Mouse (Mus musculus) kidney, adult 18-20 months (tissue): ENCODE measurements around the gene Meox1.
A peak's percentile ranks its signal among the peaks of the same experiment; 100 is the strongest.

ENCODE experiments used
- DNase-seq: peaks from one replicate; pipeline ENCODE4 v3.0.0; 2021

Meox1 gene

DNA sequence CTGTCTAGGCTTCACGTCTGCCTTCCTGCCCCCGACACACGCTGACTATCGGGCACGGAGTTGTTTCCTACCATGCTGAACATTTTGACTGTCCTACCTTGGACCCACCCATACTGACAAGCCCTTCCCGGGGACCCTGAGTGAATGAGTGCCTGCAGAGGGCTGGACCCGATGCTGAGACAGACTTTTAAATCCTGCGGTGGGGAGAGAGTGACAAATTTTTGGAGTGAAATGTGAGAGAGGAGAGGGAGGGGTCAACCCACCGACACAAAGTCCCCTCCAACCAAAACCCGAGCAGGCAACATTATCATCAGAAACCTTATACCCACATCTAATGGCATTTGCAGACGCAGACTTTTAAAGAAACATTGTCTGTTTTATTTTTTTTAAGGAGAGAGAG, at the start of gene Meox1:
Gene Meox1, minus strand, starts transcription at position 171 of the 400 bp plus-strand sequence.
- DNase-seq: no peak

DNA sequence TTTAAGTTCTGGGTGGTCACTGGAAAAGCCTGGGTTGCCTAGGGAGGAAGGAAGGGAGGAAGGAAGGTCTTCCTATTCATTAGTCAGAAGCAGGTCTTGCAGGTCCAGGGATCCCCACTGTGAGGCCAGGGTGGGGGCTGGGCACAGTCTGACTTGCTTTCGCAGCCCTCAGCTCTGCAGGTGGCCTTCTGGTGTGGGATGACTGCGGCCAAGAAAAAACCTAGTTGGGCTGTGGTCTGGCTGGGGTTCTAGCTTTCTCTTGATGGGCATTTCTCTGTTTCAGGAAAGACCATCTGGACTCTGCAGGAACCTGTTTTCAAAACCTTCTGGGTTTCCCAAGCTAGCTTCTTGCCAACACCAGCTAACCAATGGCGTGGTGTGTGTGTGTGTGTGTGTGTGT, 48.9 kb upstream of the Meox1 start:
- no peak for DNase-seq

DNA sequence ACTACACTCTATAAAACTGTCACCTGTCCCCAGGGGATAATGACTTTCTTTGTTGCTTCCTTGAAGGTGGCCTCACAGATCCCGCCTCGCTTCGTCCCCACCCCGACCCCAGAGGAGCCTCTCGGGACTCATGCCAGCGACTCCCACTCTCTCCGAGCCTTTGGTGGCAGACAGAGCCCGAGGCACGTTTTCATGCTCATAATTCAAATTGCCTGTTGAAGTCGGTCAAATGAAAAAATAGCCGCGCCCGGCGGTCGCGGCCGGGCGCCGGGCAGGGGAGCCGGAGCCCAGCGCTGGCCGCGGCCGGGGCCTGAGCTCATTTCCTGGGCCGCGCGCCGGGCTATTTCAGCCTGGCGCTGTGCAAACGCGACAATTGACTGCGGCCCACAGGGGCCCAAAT, 42.9 kb upstream of the Meox1 start:
- peak; percentile 29 for DNase-seq

DNA sequence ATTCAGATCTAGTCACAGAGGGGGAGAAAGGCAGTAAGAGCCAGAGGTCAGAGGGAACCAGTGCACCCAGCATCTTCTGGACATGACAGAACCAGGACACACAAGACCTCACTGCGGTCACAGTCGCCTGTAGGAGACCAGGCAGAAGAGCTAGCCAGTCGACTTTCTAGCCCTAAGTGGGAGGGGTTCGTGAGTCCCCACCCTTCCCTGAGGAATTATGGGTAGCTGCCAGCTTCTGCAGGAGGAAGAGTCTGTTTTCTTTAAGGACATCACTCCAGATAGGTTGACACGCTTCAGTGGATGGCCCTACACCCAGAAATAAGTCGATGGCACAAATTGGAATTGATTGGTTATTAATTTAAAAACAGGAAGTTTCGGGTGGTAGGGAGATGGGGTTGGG, 42.2 kb upstream of the Meox1 start:
- no peak for DNase-seq

DNA sequence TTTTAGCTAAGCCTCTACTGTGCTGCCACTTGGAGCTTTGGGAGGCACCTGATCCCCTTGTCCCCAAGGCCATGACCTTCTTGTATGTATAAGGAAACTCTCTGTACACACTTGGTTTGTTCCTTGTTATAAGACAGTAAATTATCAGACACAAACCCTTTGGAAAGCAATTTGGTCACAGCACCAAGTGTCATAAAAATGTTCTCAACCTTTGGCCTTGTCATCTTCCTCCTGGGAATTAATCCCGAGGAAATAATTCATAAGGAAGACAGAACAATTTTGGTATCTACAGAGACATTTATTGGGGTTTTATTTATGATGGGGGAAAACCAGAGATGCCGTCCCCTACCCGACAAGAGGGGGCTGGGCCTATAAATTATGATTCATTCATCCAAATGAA, 41.6 kb upstream of the Meox1 start:
- DNase-seq: no peak

DNA sequence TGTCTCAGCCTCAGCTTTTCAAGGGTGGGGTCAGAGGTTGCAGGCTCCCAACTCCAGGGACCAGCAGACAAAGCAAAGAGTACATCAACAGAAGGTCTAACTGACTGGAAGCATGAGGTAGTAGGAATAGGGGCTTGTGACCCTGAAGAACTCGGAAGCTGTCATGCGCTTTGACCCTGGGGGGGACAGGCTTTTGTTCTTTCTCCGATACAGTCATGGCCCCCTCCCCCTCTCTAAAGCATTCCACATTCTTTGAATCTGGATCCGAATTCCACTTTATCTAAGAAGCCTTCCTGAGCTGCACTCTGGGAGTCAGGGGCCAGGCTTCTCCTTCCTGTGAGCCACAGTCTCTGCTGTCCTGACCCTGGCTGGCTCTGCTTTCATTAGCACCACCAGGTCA, 37.8 kb upstream of the Meox1 start:
- DNase-seq: no peak

DNA sequence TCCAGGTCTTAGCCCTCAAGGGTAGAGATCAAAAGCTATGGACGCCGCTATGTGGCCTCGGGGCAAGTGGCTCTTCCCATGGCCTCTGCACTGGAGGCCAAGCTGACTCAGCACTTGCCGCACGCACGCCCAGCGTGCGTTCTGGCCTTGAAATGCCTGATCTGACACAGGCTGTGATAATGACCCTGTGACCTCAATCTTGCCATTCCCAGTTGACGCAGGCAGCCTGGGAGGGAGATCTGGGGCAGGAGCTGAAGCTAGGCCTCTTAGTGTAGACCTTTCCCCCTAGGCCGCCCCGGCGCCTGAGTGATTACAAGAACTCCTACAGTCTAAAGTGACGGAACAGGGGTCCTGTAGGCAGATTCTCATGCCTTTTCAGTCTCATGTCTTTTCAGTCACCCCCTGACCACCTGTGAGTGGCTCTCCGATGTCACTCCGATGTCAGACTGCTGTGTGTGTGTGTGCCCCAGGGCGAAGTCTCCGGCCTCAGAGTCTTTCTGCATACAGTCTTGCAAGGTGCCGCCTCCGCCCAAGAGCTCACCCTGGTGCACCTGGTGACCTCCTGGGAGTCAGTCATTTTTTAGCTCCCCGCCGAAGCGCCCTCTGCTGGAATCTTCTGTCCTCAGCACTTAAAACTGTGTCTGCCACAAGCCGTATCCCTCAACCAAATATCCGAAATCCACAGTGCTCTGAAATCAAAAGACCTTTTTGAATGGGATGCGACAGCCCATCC, 34.0 kb upstream of the Meox1 start:
- peak; percentile 32 for DNase-seq

DNA sequence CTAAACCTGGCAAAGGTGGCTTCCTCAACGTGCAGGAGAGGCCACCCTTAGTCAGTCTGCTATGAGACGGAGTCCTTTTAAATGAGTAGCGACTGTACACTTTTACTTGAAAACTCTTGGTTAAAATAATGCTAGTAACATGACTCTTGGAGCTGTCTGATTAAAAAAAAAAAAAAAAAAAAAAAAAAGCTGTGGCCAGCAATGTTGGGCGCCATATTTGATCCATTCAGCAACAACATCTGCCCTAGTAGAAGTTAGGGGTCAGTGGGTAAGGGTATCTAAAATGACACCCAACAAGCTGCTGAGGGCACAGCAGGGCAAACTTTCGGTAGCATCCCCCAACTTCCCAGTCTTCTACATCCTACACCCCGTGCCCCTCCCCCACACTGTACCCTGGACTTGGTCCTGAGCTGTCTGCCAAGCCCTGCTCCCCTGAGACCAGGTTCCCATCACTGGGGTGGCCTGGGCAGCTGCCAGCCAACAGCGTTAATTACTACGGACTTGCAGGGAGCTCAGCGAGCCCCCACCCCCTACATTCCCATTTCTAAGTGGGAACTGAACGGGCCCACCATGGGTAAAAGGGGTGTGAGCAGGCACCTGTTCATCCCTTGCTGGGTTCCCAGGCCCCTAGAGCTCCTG, 32.9 kb upstream of the Meox1 start:
- DNase-seq: no peak

DNA sequence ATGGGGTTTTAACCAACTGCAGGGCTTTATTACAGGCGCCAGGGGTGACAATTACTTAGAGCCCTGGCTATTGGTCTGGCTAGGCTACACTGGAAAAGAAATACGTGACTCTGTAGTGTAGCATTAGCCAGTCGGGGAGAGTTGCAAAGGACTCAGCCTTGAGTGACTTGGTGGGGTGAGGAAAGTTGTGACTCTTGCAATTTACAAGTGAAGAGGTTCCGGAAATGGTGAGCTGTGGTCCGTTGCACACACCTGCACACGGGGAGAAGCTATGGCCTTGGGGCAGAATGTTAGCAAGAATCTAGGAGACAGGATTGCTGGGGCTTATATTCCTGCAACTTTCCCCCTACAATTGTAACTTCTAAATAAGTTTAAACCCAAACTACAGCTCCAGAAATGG, 31.5 kb upstream of the Meox1 start:
- no peak for DNase-seq

DNA sequence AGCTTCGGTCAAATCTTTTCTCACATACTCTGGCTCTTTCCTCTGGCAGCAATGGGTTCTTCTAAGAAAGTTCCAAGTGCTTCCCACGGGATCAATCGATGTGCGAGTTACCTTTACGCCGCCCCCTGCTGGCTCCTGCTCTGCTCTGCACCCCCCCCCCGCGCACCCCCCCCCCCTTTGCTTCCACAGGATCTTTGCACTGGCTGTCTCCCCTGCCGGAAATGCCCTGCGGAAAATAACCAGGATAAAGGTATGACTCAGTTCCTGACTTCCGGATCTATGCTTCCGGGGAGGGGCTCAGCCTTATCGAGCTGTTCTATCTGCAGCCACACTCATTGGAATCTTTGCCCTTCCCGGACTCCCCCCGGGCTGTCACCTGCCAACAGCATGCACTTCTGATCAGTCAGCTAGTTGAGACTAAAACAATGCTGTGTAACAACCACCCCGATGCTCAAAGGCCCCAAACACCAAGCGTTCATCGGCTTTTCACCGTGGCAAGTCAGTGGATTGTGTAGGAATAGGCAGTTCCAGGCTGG, 30.3 kb upstream of the Meox1 start:
- DNase-seq: no peak

DNA sequence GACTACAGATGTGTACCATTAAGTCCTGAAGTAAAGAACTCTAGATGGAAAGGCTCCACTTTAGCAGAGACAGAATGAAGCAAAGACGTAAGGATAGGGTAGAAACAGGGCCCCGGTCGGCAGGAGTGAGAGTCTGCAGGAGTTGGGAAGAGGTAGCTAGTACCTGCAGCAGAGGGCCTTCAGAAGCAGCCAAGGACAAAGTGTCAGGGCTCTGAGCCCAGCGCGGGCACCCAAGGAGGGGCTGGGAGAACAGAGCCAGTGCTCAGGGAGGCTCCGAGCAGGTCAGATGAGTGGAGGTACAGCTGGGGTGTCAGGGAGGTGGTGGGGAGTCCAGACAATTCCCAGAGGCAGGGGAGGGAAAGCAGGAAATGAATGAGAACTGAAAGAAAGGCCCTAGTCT, 29.8 kb upstream of the Meox1 start:
- DNase-seq: no peak

DNA sequence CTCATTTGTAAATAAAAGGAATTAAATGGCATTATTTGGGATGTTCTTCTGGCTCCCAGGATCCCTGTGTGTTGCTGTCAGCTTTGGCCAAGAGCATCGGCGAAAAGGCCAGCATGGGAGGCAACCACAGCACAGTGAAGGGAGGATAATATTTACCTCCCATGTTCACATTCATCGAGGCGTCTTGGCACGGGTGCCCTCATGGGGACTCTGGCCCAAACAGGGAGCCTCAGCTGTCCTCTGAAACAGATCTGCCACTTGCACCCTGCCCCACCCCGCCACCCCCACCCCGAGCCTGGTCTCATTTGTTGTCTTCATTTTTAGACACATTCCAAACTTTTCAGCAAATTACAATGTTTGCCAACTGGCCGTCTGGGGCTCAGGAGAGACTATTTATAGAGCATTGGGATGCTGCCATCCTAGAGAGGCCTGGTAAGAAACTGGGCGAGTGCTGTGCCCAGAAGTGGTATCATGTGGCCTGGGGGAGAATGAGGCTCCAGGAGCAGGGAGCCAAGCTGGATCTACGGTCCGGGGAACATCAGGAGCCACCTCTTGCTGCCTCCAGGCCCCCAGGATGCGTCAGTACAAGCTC, 27.3 kb upstream of the Meox1 start:
- DNase-seq: no peak

DNA sequence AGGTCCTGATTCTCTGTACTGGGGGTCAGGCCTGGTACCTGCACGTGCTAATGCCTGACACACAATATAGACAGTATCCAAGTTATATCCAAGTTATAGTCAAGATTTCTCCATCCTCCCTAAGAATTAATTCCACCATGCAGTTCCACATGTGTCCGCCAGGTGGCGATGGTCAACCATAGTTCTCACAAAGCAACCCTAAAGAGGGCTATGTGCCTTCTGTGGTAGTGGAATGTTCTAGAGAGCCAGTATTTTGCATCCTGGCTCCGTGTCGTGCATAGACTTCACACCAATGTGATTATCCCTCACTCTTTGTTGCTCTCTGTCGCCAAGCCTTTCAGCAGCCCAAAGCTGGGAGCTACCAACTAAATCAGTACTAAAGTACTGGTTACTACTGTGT, 25.5 kb upstream of the Meox1 start:
- DNase-seq: peak; percentile 88

DNA sequence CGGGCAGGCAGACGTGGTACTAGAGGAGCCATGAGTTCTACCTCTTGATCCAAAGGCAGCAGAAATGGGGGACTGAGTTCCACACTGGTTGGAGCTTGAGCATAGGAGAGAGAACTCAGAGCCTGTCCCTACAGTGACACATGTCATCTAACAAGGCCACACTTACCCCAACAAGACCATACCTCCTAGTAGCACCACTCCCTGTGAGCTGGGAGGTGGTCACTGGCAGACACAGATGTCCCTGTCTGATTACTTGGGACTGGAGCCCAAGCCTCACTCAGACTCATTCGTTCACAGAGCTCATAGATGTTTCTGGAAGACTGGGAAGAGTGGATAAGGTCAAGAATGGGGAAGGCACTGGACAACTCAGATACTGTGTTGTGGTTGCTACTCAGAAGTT, 24.4 kb upstream of the Meox1 start:
- DNase-seq: no peak

DNA sequence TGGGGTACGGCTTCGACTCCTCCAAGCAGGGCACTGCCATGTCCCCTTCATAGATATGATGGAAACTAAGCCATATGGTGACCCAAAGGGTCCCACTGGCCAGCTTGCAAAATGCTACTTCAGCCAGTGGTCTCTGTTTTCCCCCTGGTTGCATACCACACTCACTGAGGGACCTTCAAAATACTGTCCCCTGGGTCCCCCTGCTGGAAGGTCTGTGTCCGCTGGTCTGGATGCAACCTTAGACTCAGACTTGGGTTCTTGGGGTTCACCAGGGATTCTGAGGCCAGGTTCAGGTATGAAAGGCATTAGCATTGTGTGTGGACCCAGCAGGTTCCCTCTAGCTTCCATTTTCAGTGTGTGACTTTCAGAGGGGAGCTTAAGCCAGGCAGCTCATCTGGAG, 22.6 kb upstream of the Meox1 start:
- no peak for DNase-seq

DNA sequence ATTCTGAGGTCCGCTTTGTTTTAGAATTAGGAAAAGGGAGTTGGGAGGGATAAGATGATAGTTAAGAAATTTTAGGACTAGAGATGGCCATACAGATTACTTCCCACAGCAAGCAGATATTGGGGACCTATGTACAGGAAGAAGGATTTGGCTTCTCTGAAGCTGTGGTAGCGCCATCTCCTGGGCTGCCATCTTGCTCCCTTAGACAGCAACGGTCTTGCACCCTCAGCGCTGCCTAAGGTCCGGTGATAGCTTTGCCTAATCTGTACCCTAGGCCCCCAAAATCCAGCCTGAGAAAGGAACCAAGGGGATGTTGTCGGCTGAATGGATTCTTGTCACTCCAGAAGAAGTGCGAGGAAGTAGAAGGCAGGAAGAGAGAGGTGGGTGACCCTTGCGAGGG, 19.4 kb upstream of the Meox1 start:
- no peak for DNase-seq

DNA sequence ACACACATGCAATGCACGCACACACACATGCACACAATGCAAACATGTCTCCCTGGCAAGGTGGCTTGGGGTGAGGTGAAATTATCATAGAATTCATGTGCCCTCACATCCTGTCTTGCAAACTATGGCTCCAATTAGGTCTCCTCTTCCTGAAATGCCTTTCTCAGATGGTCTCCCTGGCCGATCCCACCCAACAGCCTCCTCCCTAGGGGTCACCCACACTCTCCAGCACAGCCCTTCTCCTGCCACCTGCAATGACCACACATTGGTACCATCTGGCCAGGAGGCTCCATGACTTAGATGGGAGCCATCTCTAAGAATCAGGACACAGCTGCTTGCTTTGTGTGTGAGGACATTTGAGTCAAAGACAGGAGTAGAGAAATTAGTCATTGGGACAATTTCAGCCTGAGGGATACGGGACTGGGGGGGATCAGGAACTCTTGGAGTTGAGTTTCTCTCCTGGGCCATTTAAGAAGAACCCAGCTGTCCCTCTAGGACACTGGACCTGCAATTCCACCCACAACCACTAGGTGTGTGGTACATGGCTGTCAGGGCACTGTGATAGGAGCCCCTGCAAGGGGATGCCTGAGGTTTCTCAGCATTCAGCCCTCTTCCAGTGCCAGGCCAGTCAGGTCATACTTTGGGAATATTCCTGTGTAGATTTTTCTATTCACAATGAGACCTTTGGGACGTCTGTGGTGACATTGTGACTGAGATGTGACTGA, 17.8 kb upstream of the Meox1 start:
- peak; percentile 52 for DNase-seq

DNA sequence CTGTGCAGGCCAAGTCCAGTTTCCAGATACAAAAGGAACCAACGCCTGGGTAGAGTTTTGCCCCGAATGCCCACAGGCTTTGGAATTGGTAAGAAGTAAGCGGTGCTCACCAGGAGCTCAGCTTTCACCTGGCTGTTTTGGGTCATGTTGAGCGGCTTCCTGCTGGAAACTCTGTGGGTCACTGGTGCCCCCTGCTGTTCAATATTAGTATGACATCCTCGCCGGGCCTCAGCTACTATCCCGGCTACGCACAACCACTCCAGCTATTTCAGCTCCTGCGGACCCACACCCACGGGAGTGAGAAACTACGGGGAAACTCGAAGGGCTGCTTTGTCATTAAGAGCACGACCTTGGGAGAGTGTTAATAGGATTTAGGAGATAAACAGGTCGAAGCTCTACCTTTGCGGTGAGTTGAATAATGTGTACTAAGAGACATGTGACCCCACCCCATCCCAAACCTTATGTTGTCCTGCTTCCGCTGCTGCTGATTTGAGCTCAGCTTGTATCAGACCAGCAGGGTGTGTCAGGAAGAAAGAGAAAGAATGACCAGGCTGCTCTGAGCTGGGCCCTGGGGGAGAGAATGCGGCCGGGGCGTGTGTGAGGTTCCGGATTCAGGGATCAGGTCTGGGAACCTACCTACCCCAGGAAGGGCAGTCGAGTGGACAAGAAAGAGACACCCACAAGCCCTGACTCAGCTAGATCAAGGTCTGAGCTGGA, 16.2 kb upstream of the Meox1 start:
- DNase-seq: peak; percentile 89

DNA sequence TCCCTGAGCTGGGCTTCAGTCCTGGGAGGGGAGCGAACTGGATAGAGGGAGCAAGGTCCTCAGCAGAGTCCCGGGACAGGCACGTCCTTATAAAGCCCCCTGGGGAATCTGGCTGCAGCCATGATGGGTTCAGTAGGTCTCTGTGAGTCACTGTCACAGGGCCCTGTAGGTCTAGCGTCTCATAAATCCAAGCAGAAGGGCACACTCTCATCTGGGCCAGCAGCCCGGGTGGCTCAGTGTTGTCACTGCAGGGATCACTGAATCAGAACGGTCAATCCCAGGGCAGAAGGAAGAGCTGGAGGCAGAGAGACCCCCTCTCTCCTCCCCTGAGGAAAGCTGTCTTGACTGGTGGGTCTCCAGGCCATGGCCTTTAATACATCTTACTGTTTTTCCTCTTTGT, 14.6 kb upstream of the Meox1 start:
- DNase-seq: no peak

DNA sequence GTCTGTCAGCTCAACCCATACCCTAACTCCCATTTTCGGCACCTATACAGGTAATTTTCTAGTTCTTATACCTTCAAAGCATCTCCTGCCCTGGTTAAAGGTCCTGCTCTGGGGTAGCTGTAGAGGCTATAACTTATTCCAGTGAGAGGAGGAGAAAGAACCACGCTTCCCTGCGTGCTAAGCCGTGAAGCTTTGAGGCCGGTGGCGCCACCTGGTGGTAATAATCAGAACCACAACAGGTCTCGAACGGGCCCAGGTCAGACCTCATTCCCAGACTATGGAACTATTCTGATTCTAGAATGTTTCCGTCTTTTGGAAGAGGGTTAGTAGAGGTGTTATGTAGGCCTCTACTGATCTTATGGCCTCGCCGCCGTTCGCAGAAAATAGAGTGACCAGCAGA, 10.9 kb upstream of the Meox1 start:
- DNase-seq: peak; percentile 84

DNA sequence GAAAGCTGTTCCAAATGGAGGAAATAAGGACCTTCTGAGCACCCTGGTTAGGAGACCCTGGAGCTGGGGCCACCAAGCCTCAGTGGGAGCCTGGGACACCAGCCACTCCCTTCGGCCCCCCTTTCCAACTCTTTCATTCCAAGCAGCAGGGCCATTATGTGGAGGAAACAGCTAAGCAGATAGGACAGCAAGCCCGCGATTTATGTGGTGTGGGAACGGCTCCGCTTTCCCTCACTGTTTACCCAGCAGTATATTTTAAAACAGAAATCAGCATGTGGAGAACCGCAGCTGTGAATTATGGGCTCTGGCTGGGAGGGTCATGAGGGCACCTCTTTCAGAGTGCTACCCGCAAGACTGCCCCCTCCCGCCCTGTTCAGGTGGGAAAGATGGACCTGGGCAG, 7.1 kb upstream of the Meox1 start:
- DNase-seq: no peak

DNA sequence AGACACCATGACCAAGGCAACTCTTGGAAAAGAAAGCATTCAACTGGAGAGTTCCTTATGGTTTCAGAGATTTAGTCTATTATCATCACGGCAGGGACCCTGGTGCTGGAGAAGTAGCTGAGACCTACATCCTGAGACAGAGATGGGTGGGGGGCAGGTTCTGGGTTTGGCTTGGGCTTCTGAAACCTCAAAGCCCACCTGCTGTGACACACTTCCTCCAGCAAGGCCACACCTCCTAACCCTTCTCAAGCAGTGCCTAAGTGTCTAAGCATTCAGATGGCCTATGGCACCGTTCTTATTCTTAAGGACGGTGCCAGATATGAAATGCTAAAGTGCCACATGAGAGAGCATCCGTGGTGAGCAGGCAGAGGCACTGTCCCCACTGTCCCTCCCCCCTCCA, 4.2 kb upstream of the Meox1 start:
- DNase-seq: no peak
